ENCODE assay signal across 13 mouse cellular contexts in the genomic region with DNA sequence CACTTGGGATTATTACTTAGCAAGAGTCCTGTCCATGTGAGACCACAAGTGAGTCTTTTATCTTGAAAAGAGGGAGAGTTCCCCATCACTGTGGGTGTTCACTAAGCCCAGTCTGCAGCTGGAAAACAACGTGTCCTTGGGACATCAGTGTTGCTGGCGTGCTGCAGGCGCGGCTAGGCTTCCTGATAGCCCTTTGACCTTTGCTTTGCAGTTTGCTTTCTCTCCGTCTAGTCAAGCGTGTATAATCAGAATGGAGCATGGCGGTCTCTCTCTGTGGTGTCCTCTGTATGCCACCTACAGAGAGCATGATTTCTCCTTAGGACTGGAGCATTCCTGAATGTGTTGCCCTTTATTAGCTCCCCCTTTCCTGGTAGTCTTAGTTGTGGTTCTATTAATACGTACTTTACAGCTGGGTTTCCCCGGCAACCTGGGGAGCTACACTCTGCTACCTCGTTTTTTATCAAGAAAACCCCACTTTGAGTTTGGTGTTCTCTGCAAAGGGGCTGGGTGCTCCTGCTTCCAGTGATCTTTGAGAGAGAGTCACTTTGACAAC. TPM values are rescaled to one million over a fixed set of nuclear protein-coding genes. Genes with fewer than 3 reads are reported as not detected.
DNase-seq lines count a peak whose midpoint lies in the region; ATAC-seq and TF ChIP-seq lines count a peak whose summit lies in the region.
"Had no signal": no experiment of that assay in that cellular context is flagged by ENCODE, and none has a peak within 500 bp of the region (broad histone marks: within the 10 kb centered on the region; RNA-seq: fewer than 3 reads in every experiment).

No protein-coding gene starts in this region.

- H3K27me3 ChIP-seq in heart, embryonic 10.5 days (ENCODE audit: insufficient read depth, poor library complexity, severe bottlenecking) = no peaks in the 10 kb centered on the region
- H3K27me3 ChIP-seq in hindbrain, postnatal 0 days (ENCODE audit: insufficient read depth, low read length) = no peaks in the 10 kb centered on the region
- H3K27me3 ChIP-seq in midbrain, embryonic 12.5 days = no peaks in the 10 kb centered on the region; the same call in 1 of the 2 replicates
- H3K27me3 ChIP-seq: CH12.LX; hindbrain, embryonic 15.5 days had no signal

- WGBS in heart, embryonic 10.5 days = 23% methylated on average over 10 of the region's 10 CpGs
- WGBS in hindbrain, postnatal 0 days = 17% methylated on average over 10 of the region's 10 CpGs
- WGBS in midbrain, embryonic 12.5 days = 9% methylated on average over 10 of the region's 10 CpGs

- no peak overlapping the region for H3K9ac ChIP-seq in hindbrain, postnatal 0 days (replicated peaks; ENCODE audit: low read length)
- H3K9ac ChIP-seq in midbrain, embryonic 12.5 days (replicated peaks) = no peak overlapping the region
- H3K9ac ChIP-seq: hindbrain, embryonic 15.5 days; lung, embryonic 14.5 days had no signal

- H3K4me1 ChIP-seq in heart, embryonic 10.5 days = peaks cover 9% of the 10 kb centered on the region
- 0 out of 2 replicates have a peak, but pooled peaks cover 3% of the 10 kb centered on the region for H3K4me1 ChIP-seq in hindbrain, postnatal 0 days (ENCODE audit: insufficient read depth, low read length)
- peaks cover 9% of the 10 kb centered on the region for H3K4me1 ChIP-seq in midbrain, embryonic 12.5 days

- H3K4me3 ChIP-seq in heart, embryonic 10.5 days = peak overlapping the region; percentile 18; the same call in 1 of the 2 replicates
- no peak overlapping the region for H3K4me3 ChIP-seq in hindbrain, postnatal 0 days (ENCODE audit: low read length)
- no peak overlapping the region for H3K4me3 ChIP-seq in midbrain, embryonic 12.5 days
- H3K4me3 ChIP-seq: hindbrain, embryonic 15.5 days; myocyte had no signal

- 0 out of 2 replicates have a peak, but pooled peaks have one; percentile 21 for ATAC-seq in hindbrain, postnatal 0 days
- ATAC-seq in midbrain, embryonic 12.5 days (ENCODE audit: low FRiP score, low read depth) = peak; percentile 56; the same call in 1 of the 2 replicates

- H3K4me2 ChIP-seq in hindbrain, postnatal 0 days (ENCODE audit: low read depth, low read length) = peak overlapping the region; percentile 11; the same call in 1 of the 2 replicates
- peak overlapping the region; percentile 5; the same call in 1 of the 2 replicates for H3K4me2 ChIP-seq in midbrain, embryonic 12.5 days (replicated peaks)
- H3K4me2 ChIP-seq: hindbrain, embryonic 15.5 days; lung, embryonic 14.5 days had no signal

- H3K9me3 ChIP-seq in heart, embryonic 10.5 days = no peaks in the 10 kb centered on the region
- H3K9me3 ChIP-seq in hindbrain, postnatal 0 days (ENCODE audit: low read length) = no peaks in the 10 kb centered on the region
- 0 out of 2 replicates have a peak, but pooled peaks cover 4% of the 10 kb centered on the region for H3K9me3 ChIP-seq in midbrain, embryonic 12.5 days
- H3K9me3 ChIP-seq: hindbrain, embryonic 15.5 days had no signal

- no peak overlapping the region for H3K27ac ChIP-seq in heart, embryonic 10.5 days
- H3K27ac ChIP-seq in hindbrain, postnatal 0 days = no peak overlapping the region
- H3K27ac ChIP-seq in midbrain, embryonic 12.5 days (replicated peaks) = no peak overlapping the region; the same call in 1 of the 2 replicates
- H3K27ac ChIP-seq: hindbrain, embryonic 15.5 days had no signal

- DNase-seq in heart, embryonic 10.5 days (ENCODE audit: low spot score) = no peak
- no peak for DNase-seq in heart, adult 9 months (ENCODE audit: low spot score in 2 of 2)
- DNase-seq in brain, adult 2 months (ENCODE audit: low read depth, low spot score) = peak; percentile 38
- DNase-seq in hindbrain, postnatal 0 days (ENCODE audit: low spot score) = no peak
- DNase-seq in spleen, postnatal 10 days (ENCODE audit: low spot score in 2 of 2) = no peak
- no peak for DNase-seq in kidney, postnatal 4 days
- no peak for DNase-seq in layer of hippocampus, postnatal 25 days (ENCODE audit: extremely low spot score in 1 of 2, low spot score in 1 of 2)
- DNase-seq: cerebellum, postnatal 36 days; lung, embryonic 14.5 days had no signal

- no peak for TF ChIP-seq CTCF in hindbrain, postnatal 0 days (IDR thresholded peaks at IDR 0.05; ENCODE audit: low read depth)

- H3K36me3 ChIP-seq in heart, embryonic 10.5 days = no peaks in the 10 kb centered on the region
- H3K36me3 ChIP-seq in hindbrain, postnatal 0 days (ENCODE audit: insufficient read depth, low read length) = no peaks in the 10 kb centered on the region
- no peaks in the 10 kb centered on the region for H3K36me3 ChIP-seq in midbrain, embryonic 12.5 days
- H3K36me3 ChIP-seq: hindbrain, embryonic 15.5 days had no signal

RNA-seq across cellular contexts. Expression of a gene that starts 52.5 kb away (rescaled TPM):
- 6.6 and 12.2 TPM in 2 replicates for polyA plus RNA-seq in heart, embryonic 10.5 days (2016; fragmentation: Nextera tagmentation; extraction: Ambion mirVana)
- total RNA-seq in hindbrain, postnatal 0 days (2014; rRNA removed) = 6.5 and 7.1 TPM in 2 replicates
- polyA plus RNA-seq in hindbrain, postnatal 0 days (2015; fragmentation: Nextera tagmentation; extraction: Ambion mirVana) = 2.0 and 2.7 TPM in 2 replicates
- 1.9 and 3.6 TPM in 2 replicates for polyA plus RNA-seq in midbrain, embryonic 12.5 days (2016; fragmentation: Nextera tagmentation; extraction: Ambion mirVana)
- total RNA-seq in layer of hippocampus, postnatal 25 days (2021) = 10 to 100 TPM; 12.1 to 13.8 TPM
